Mouse (Mus musculus): ENCODE results near the gene Plb1. TPM values are rescaled to one million over a fixed set of nuclear protein-coding genes. Genes with fewer than 3 reads are reported as not detected.
A peak's percentile ranks its signal among the peaks of the same experiment; 100 is the strongest.

Plb1 gene
- polyA plus RNA-seq, 1 experiment from 2014 or later = 0.09 TPM

- no peaks in the 10 kb centered on the region for H3K9me3 ChIP-seq (replicated peaks; ENCODE audit: control insufficient read depth, low read length)
- no peak for ATAC-seq
- WGBS = 80% methylated on average over 3 of the region's 3 CpGs
- no peak overlapping the region for H3K9ac ChIP-seq (ENCODE audit: low read length)
- H3K27me3 ChIP-seq (replicated peaks; ENCODE audit: control insufficient read depth, insufficient read depth, low read length) = no peaks in the 10 kb centered on the region
- no peak overlapping the region for H3K4me3 ChIP-seq (ENCODE audit: low read depth, low read length)
- H3K27ac ChIP-seq (ENCODE audit: low read depth, low read length) = no peak overlapping the region
- no peak overlapping the region for H3K4me2 ChIP-seq (ENCODE audit: low read length)
- H3K4me1 ChIP-seq (ENCODE audit: control insufficient read depth, insufficient read depth, low read length) = no peaks in the 10 kb centered on the region
- DNase-seq (ENCODE audit: low spot score) = no peak
- H3K36me3 ChIP-seq (ENCODE audit: control insufficient read depth, insufficient read depth, low read length) = no peaks in the 10 kb centered on the region
Measured at GRCm38 (mm10) chr5:32199136-32199535, 33.4 kb upstream of the Plb1 start.

GRCm38 (mm10) chr5:32199594-32199993, 32.9 kb upstream of the Plb1 start:
- no peaks in the 10 kb centered on the region for H3K4me1 ChIP-seq (ENCODE audit: control insufficient read depth, insufficient read depth, low read length)
- H3K27ac ChIP-seq (ENCODE audit: low read depth, low read length) = no peak overlapping the region
- no peak overlapping the region for H3K4me2 ChIP-seq (ENCODE audit: low read length)
- ATAC-seq (no peak), DNase-seq (ENCODE audit: low spot score) (no peak)
- H3K9ac ChIP-seq (ENCODE audit: low read length) = no peak overlapping the region
- H3K9me3 ChIP-seq (replicated peaks; ENCODE audit: control insufficient read depth, low read length) = no peaks in the 10 kb centered on the region
- no peak overlapping the region for H3K4me3 ChIP-seq (ENCODE audit: low read depth, low read length)
- H3K36me3 ChIP-seq (ENCODE audit: control insufficient read depth, insufficient read depth, low read length) = no peaks in the 10 kb centered on the region
- 94% methylated on average over 3 of the region's 3 CpGs for WGBS
- no peaks in the 10 kb centered on the region for H3K27me3 ChIP-seq (replicated peaks; ENCODE audit: control insufficient read depth, insufficient read depth, low read length)

- Histone ChIP-seq H3K4me2 (ENCODE audit: low read length) (no peak overlapping the region), H3K9ac (ENCODE audit: low read length) (no peak overlapping the region), H3K27me3 (replicated peaks; ENCODE audit: control insufficient read depth, insufficient read depth, low read length) (no peaks in the 10 kb centered on the region), H3K9me3 (replicated peaks; ENCODE audit: control insufficient read depth, low read length) (no peaks in the 10 kb centered on the region), H3K36me3 (ENCODE audit: control insufficient read depth, insufficient read depth, low read length) (no peaks in the 10 kb centered on the region), H3K4me1 (ENCODE audit: control insufficient read depth, insufficient read depth, low read length) (no peaks in the 10 kb centered on the region), H3K27ac (ENCODE audit: low read depth, low read length) (no peak overlapping the region), H3K4me3 (ENCODE audit: low read depth, low read length) (no peak overlapping the region)
- peak; percentile 14 for DNase-seq (ENCODE audit: low spot score)
- 72% methylated on average over 4 of the region's 4 CpGs for WGBS
- no peak for ATAC-seq
Measured at GRCm38 (mm10) chr5:32204653-32205052, 27.9 kb upstream of the Plb1 start.

- DNase-seq (ENCODE audit: low spot score) (no peak), ATAC-seq (no peak)
- Histone ChIP-seq H3K4me3 (ENCODE audit: low read depth, low read length) (no peak overlapping the region), H3K4me2 (ENCODE audit: low read length) (no peak overlapping the region), H3K9ac (ENCODE audit: low read length) (no peak overlapping the region), H3K9me3 (replicated peaks; ENCODE audit: control insufficient read depth, low read length) (no peaks in the 10 kb centered on the region), H3K36me3 (ENCODE audit: control insufficient read depth, insufficient read depth, low read length) (no peaks in the 10 kb centered on the region), H3K27ac (ENCODE audit: low read depth, low read length) (no peak overlapping the region), H3K4me1 (ENCODE audit: control insufficient read depth, insufficient read depth, low read length) (no peaks in the 10 kb centered on the region), H3K27me3 (replicated peaks; ENCODE audit: control insufficient read depth, insufficient read depth, low read length) (no peaks in the 10 kb centered on the region)
- WGBS = 85% methylated on average over 2 of the region's 2 CpGs
Measured at GRCm38 (mm10) chr5:32206726-32207125, 25.8 kb upstream of the Plb1 start.

- no peaks in the 10 kb centered on the region for H3K36me3 ChIP-seq (ENCODE audit: control insufficient read depth, insufficient read depth, low read length)
- no peak overlapping the region for H3K4me3 ChIP-seq (ENCODE audit: low read depth, low read length)
- no peak overlapping the region for H3K4me2 ChIP-seq (ENCODE audit: low read length)
- H3K9me3 ChIP-seq (replicated peaks; ENCODE audit: control insufficient read depth, low read length) = no peaks in the 10 kb centered on the region
- no peak overlapping the region for H3K9ac ChIP-seq (ENCODE audit: low read length)
- WGBS = 80% methylated on average over 8 of the region's 8 CpGs
- H3K27me3 ChIP-seq (replicated peaks; ENCODE audit: control insufficient read depth, insufficient read depth, low read length) = no peaks in the 10 kb centered on the region
- ATAC-seq (no peak), DNase-seq (ENCODE audit: low spot score) (no peak)
- H3K4me1 ChIP-seq (ENCODE audit: control insufficient read depth, insufficient read depth, low read length) = no peaks in the 10 kb centered on the region
- no peak overlapping the region for H3K27ac ChIP-seq (ENCODE audit: low read depth, low read length)
Measured at GRCm38 (mm10) chr5:32208460-32208859, 24.0 kb upstream of the Plb1 start.

- no peaks in the 10 kb centered on the region for H3K9me3 ChIP-seq (replicated peaks; ENCODE audit: control insufficient read depth, low read length)
- ATAC-seq (no peak), DNase-seq (ENCODE audit: low spot score) (no peak)
- 74% methylated on average over 2 of the region's 2 CpGs for WGBS
- H3K4me2 ChIP-seq (ENCODE audit: low read length) = no peak overlapping the region
- H3K9ac ChIP-seq (ENCODE audit: low read length) = no peak overlapping the region
- no peak overlapping the region for H3K4me3 ChIP-seq (ENCODE audit: low read depth, low read length)
- H3K27me3 ChIP-seq (replicated peaks; ENCODE audit: control insufficient read depth, insufficient read depth, low read length) = no peaks in the 10 kb centered on the region
- H3K36me3 ChIP-seq (ENCODE audit: control insufficient read depth, insufficient read depth, low read length) = no peaks in the 10 kb centered on the region
- no peak overlapping the region for H3K27ac ChIP-seq (ENCODE audit: low read depth, low read length)
- no peaks in the 10 kb centered on the region for H3K4me1 ChIP-seq (ENCODE audit: control insufficient read depth, insufficient read depth, low read length)
Measured at GRCm38 (mm10) chr5:32211011-32211410, 21.5 kb upstream of the Plb1 start.

GRCm38 (mm10) chr5:32213746-32214145, 18.8 kb upstream of the Plb1 start:
- ATAC-seq (peak; percentile 50; the same call in 1 of the 2 replicates), DNase-seq (ENCODE audit: low spot score) (peak; percentile 61)
- Histone ChIP-seq H3K27ac (ENCODE audit: low read depth, low read length) (no peak overlapping the region), H3K27me3 (replicated peaks; ENCODE audit: control insufficient read depth, insufficient read depth, low read length) (no peaks in the 10 kb centered on the region), H3K9ac (ENCODE audit: low read length) (no peak overlapping the region), H3K9me3 (replicated peaks; ENCODE audit: control insufficient read depth, low read length) (no peaks in the 10 kb centered on the region), H3K4me3 (ENCODE audit: low read depth, low read length) (no peak overlapping the region), H3K4me2 (ENCODE audit: low read length) (no peak overlapping the region), H3K4me1 (ENCODE audit: control insufficient read depth, insufficient read depth, low read length) (no peaks in the 10 kb centered on the region), H3K36me3 (ENCODE audit: control insufficient read depth, insufficient read depth, low read length) (no peaks in the 10 kb centered on the region)
- 10% methylated on average over 4 of the region's 4 CpGs for WGBS

- Histone ChIP-seq H3K27ac (ENCODE audit: low read depth, low read length) (no peak overlapping the region), H3K27me3 (replicated peaks; ENCODE audit: control insufficient read depth, insufficient read depth, low read length) (no peaks in the 10 kb centered on the region), H3K4me3 (ENCODE audit: low read depth, low read length) (no peak overlapping the region), H3K9ac (ENCODE audit: low read length) (no peak overlapping the region), H3K9me3 (replicated peaks; ENCODE audit: control insufficient read depth, low read length) (no peaks in the 10 kb centered on the region), H3K4me2 (ENCODE audit: low read length) (no peak overlapping the region), H3K36me3 (ENCODE audit: control insufficient read depth, insufficient read depth, low read length) (no peaks in the 10 kb centered on the region), H3K4me1 (ENCODE audit: control insufficient read depth, insufficient read depth, low read length) (no peaks in the 10 kb centered on the region)
- DNase-seq (ENCODE audit: low spot score) (peak; percentile 27), ATAC-seq (no peak)
- 79% methylated on average over 10 of the region's 10 CpGs for WGBS
Measured at GRCm38 (mm10) chr5:32215510-32215909, 17.0 kb upstream of the Plb1 start.

GRCm38 (mm10) chr5:32216465-32216864, 16.0 kb upstream of the Plb1 start:
- ATAC-seq (no peak), DNase-seq (ENCODE audit: low spot score) (no peak)
- Histone ChIP-seq H3K4me1 (ENCODE audit: control insufficient read depth, insufficient read depth, low read length) (no peaks in the 10 kb centered on the region), H3K9me3 (replicated peaks; ENCODE audit: control insufficient read depth, low read length) (no peaks in the 10 kb centered on the region), H3K4me3 (ENCODE audit: low read depth, low read length) (no peak overlapping the region), H3K9ac (ENCODE audit: low read length) (no peak overlapping the region), H3K27ac (ENCODE audit: low read depth, low read length) (no peak overlapping the region), H3K36me3 (ENCODE audit: control insufficient read depth, insufficient read depth, low read length) (no peaks in the 10 kb centered on the region), H3K27me3 (replicated peaks; ENCODE audit: control insufficient read depth, insufficient read depth, low read length) (no peaks in the 10 kb centered on the region), H3K4me2 (ENCODE audit: low read length) (no peak overlapping the region)
- WGBS = 72% methylated on average over 4 of the region's 4 CpGs

Data from forebrain, embryonic 14.5 days (tissue).